Mouse (Mus musculus) heart, embryonic 11.5 days (tissue): ENCODE results near the gene Prrg1. TPM values are rescaled to one million over a fixed set of nuclear protein-coding genes. Genes with fewer than 3 reads are reported as not detected.

ENCODE experiments used
- ATAC-seq: fragments of 200-750 bp; cut with Nextera tagmentation; replicated peaks from 2 replicates; pipeline ENCODE4 v1.8.0; 2017; ENCODE audit warnings: moderate library complexity; ENCODE audit not compliant: insufficient number of reproducible peaks, low FRiP score, low TSS enrichment
- H3K27ac ChIP-seq: fragments of 300-500 bp; sonication (generic); 2 replicates; pipeline ENCODE4 v1.5.1; 2014; ENCODE audit warnings: mild to moderate bottlenecking, low read depth, low read length
- H3K27me3 ChIP-seq: fragments of 300-500 bp; sonication (generic); 2 replicates; pipeline ENCODE4 v1.6.1; 2014; ENCODE audit warnings: mild to moderate bottlenecking, low read length, mixed read lengths; ENCODE audit not compliant: control insufficient read depth, insufficient read depth
- H3K36me3 ChIP-seq: fragments of 300-500 bp; sonication (generic); 2 replicates; pipeline ENCODE4 v1.6.1; 2014; ENCODE audit warnings: mild to moderate bottlenecking, low read length, moderate library complexity, mixed read lengths; ENCODE audit not compliant: control insufficient read depth, insufficient read depth
- H3K4me1 ChIP-seq: fragments of 300-500 bp; sonication (generic); 2 replicates; pipeline ENCODE4 v1.6.1; 2014; ENCODE audit warnings: low read length; ENCODE audit not compliant: control insufficient read depth, insufficient read depth
- H3K4me2 ChIP-seq: fragments of 300-500 bp; sonication (generic); 2 replicates; pipeline ENCODE4 v1.6.1; 2014; ENCODE audit warnings: mild to moderate bottlenecking, moderate library complexity
- H3K4me3 ChIP-seq: fragments of 300-500 bp; sonication (generic); 2 replicates; pipeline ENCODE4 v1.5.1; 2014; ENCODE audit warnings: low read depth, low read length
- H3K9ac ChIP-seq: fragments of 300-500 bp; sonication (generic); 2 replicates; pipeline ENCODE4 v1.6.1; 2014; ENCODE audit warnings: mild to moderate bottlenecking, low read depth, low read length, moderate library complexity
- H3K9me3 ChIP-seq: fragments of 300-500 bp; sonication (generic); replicated peaks from 2 replicates; pipeline ENCODE4 v1.6.1; 2016; ENCODE audit warnings: low read length; ENCODE audit not compliant: control insufficient read depth
- WGBS: fragments of 180-500 bp; shearing (Covaris S2); extraction: QIAGEN DNeasy Blood & Tissue Kit; methylation state at CpG from one replicate; pipeline ENCODE4 v1.1.7; 2014; ENCODE audit not compliant: insufficient replicate concordance; 5-methylcytosine and 5-hydroxymethylcytosine counted together
- polyA plus RNA-seq: library from polyadenylated mRNA; unstranded; fragments of >200 nt; fragmentation: Nextera tagmentation; extraction: Ambion mirVana; gene quantifications from 2 replicates; pipeline ENCODE4 v1.2.1, GENCODE M21; 2014

The Prrg1 gene
- polyA plus RNA-seq, result 6.1 and 6.7 TPM in 2 replicates

DNA sequence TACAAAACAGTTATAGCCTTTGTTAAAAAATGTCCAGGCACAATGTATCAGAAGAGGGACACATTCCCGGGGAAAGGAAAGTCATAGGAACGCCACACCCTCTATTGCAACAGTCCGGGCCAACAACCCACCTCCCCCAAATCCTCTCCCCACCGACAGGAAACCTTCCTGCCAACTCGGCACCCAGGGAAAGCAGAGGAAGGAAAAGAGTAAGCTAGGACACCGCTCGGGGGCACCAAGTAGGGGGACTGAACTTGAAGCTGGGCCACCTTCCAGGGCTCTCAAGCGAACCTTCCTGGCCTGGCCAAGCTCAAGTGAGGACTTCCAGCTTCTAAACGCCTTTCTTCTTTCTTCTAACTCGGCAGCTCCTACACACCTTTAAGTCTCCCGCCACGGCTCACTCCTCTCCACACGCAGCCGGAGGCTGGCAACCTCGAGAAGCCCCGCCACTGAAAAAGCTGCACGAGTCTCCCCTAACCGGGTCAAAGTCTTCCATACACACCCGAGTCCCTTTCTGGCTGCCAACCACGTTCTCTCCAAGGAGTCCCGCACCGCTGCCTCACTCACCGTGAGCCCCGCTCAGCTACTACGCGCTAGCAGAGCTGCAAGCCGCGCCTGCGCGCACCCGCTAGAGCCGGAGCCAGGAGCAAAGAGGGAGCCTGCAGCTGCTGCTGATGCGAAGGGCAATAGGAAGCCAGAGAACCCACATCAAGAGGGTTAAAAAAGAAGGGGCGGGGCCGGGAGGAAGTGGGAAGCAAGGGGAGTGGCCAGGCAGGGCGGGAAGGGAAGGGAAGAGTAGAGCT, at the start of gene Prrg1:
Gene Prrg1, minus strand, starts transcription at position 695 of the 803 bp plus-strand sequence.
- Histone ChIP-seq H3K27ac (peak within 1 kb of the TSS; percentile 73), H3K4me2 (peak within 1 kb of the TSS; percentile 56), H3K27me3 (no peaks in the 10 kb centered on the region), H3K9ac (peak within 1 kb of the TSS; percentile 70), H3K9me3 (no peaks in the 10 kb centered on the region), H3K4me3 (peak within 1 kb of the TSS; percentile 55), H3K36me3 (no peaks in the 10 kb centered on the region), H3K4me1 (no peaks in the 10 kb centered on the region)
- peak; percentile 80 for ATAC-seq
- WGBS, result 14% methylated on average over 36 of the region's 36 CpGs

GRCm38 (mm10) chrX:78605814-78606213, 22.1 kb upstream of the Prrg1 start:
- Histone ChIP-seq H3K27me3 (no peaks in the 10 kb centered on the region), H3K4me1 (no peaks in the 10 kb centered on the region), H3K9ac (no peak overlapping the region), H3K9me3 (no peaks in the 10 kb centered on the region), H3K4me2 (no peak overlapping the region), H3K36me3 (no peaks in the 10 kb centered on the region), H3K27ac (no peak overlapping the region), H3K4me3 (no peak overlapping the region)
- no peak for ATAC-seq
- 59% methylated on average over 2 of the region's 2 CpGs for WGBS

- Histone ChIP-seq H3K9me3 (no peaks in the 10 kb centered on the region), H3K27ac (no peak overlapping the region), H3K27me3 (no peaks in the 10 kb centered on the region), H3K9ac (no peak overlapping the region), H3K4me3 (no peak overlapping the region), H3K36me3 (no peaks in the 10 kb centered on the region), H3K4me2 (no peak overlapping the region), H3K4me1 (no peaks in the 10 kb centered on the region)
- 62% methylated on average over 2 of the region's 2 CpGs for WGBS
- no peak for ATAC-seq
Observed at GRCm38 (mm10) chrX:78593138-78593537, 9.4 kb upstream of the Prrg1 start.

GRCm38 (mm10) chrX:78582854-78583201, 868 bp downstream of the Prrg1 start:
- H3K4me1 ChIP-seq, result no peaks in the 10 kb centered on the region
- peak overlapping the region; percentile 70 for H3K9ac ChIP-seq
- H3K36me3 ChIP-seq, result no peaks in the 10 kb centered on the region
- peak overlapping the region; percentile 56 for H3K4me2 ChIP-seq
- WGBS, result 8% methylated on average over 18 of the region's 21 CpGs
- ATAC-seq, result no peak; the same call in 1 of the 2 replicates
- H3K27ac ChIP-seq, result peak overlapping the region; percentile 73
- H3K4me3 ChIP-seq, result peak overlapping the region; percentile 55
- H3K27me3 ChIP-seq, result no peaks in the 10 kb centered on the region
- H3K9me3 ChIP-seq, result no peaks in the 10 kb centered on the region

- H3K4me1 ChIP-seq, result no peaks in the 10 kb centered on the region
Observed at GRCm38 (mm10) chrX:78563451-78563850, 20.2 kb downstream of the Prrg1 start.

GRCm38 (mm10) chrX:78553399-78553798, 30.3 kb downstream of the Prrg1 start:
- H3K4me1 ChIP-seq, result no peaks in the 10 kb centered on the region
- no peaks in the 10 kb centered on the region for H3K27me3 ChIP-seq
- H3K4me3 ChIP-seq, result no peak overlapping the region
- WGBS, result 75% methylated on average over 2 of the region's 2 CpGs
- H3K27ac ChIP-seq, result no peak overlapping the region
- H3K9ac ChIP-seq, result no peak overlapping the region
- no peaks in the 10 kb centered on the region for H3K9me3 ChIP-seq
- H3K4me2 ChIP-seq, result no peak overlapping the region
- no peaks in the 10 kb centered on the region for H3K36me3 ChIP-seq
- ATAC-seq, result no peak

More at GRCm38 (mm10) chrX:78563451-78563850, 20.2 kb downstream of the Prrg1 start:
- Histone ChIP-seq H3K4me2 (no peak overlapping the region), H3K9ac (no peak overlapping the region), H3K9me3 (no peaks in the 10 kb centered on the region), H3K27ac (no peak overlapping the region), H3K4me3 (no peak overlapping the region), H3K36me3 (no peaks in the 10 kb centered on the region), H3K27me3 (no peaks in the 10 kb centered on the region)
- 64% methylated on average over 2 of the region's 2 CpGs for WGBS
- no peak for ATAC-seq

GRCm38 (mm10) chrX:78552704-78553103, 31.0 kb downstream of the Prrg1 start:
- H3K27ac ChIP-seq, result no peak overlapping the region
- H3K4me3 ChIP-seq, result no peak overlapping the region
- H3K4me2 ChIP-seq, result no peak overlapping the region
- H3K36me3 ChIP-seq, result no peaks in the 10 kb centered on the region
- ATAC-seq, result no peak
- WGBS, result 42% methylated on average over 1 of the region's 1 CpGs
- H3K9ac ChIP-seq, result no peak overlapping the region
- H3K4me1 ChIP-seq, result no peaks in the 10 kb centered on the region
- H3K27me3 ChIP-seq, result no peaks in the 10 kb centered on the region
- no peaks in the 10 kb centered on the region for H3K9me3 ChIP-seq

DNA sequence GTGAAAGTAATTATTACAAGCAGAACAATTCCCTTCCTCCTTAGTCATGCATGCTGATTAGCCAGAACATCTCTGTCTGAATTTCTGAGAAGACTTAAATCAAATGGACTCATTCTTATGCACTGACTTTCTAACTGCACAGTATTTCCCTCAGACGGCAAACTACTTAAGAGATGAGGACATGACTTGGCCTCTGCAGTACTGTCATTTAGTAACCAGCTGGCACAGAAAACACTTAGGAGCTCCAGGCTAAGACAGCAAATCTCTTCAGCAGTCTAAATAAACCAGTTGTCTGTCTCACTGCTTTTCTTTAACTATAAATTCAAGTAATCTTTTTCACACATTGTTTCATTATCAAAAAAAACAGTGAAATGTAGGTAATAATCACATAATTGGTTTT, 36.0 kb downstream of the Prrg1 start:
- Histone ChIP-seq H3K4me3 (no peak overlapping the region), H3K27ac (no peak overlapping the region), H3K27me3 (no peaks in the 10 kb centered on the region), H3K9ac (no peak overlapping the region), H3K9me3 (no peaks in the 10 kb centered on the region), H3K4me1 (no peaks in the 10 kb centered on the region), H3K36me3 (no peaks in the 10 kb centered on the region), H3K4me2 (no peak overlapping the region)
- WGBS, result 62% methylated on average over 1 of the region's 1 CpGs
- no peak for ATAC-seq

- Histone ChIP-seq H3K4me3 (no peak overlapping the region), H3K27ac (no peak overlapping the region), H3K9ac (no peak overlapping the region), H3K4me1 (no peaks in the 10 kb centered on the region), H3K36me3 (no peaks in the 10 kb centered on the region), H3K27me3 (no peaks in the 10 kb centered on the region), H3K9me3 (no peaks in the 10 kb centered on the region), H3K4me2 (no peak overlapping the region)
- no peak for ATAC-seq
Observed at GRCm38 (mm10) chrX:78539734-78540133, 44.0 kb downstream of the Prrg1 start.
